Mouse (Mus musculus) ES-Bruce4 (cell line): ENCODE measurements at regions not wholly inside any gene's neighbourhood (a gene's known extent, or its start where the extent isn't known, plus 50 kb on each side); places are given as distances from the start of the nearest gene placed in this dataset.

Experiments used
- H3K27ac ChIP-seq: 2 replicates; pipeline ENCODE4 v1.5.1; 2012; ENCODE audit warnings: low read length, inconsistent platforms; ENCODE audit not compliant: insufficient read depth
- H3K27me3 ChIP-seq: 2 replicates; pipeline ENCODE4 v1.6.1; 2012; ENCODE audit warnings: mild to moderate bottlenecking, low read length, inconsistent platforms; ENCODE audit not compliant: control insufficient read depth, poor library complexity, insufficient read depth, severe bottlenecking
- H3K36me3 ChIP-seq: 2 replicates; pipeline ENCODE4 v1.6.1; 2012; ENCODE audit warnings: inconsistent platforms, mild to moderate bottlenecking, low read length, moderate library complexity; ENCODE audit not compliant: control insufficient read depth, poor library complexity, insufficient read depth, severe bottlenecking
- H3K4me1 ChIP-seq: one replicate; pipeline ENCODE4 v1.8.1; 2011; ENCODE audit warnings: low read length; ENCODE audit not compliant: control insufficient read depth, insufficient read depth
- H3K4me3 ChIP-seq: 2 replicates; pipeline ENCODE4 v1.5.1; 2011; ENCODE audit warnings: low read depth, mild to moderate bottlenecking, low read length
- H3K9ac ChIP-seq: 2 replicates; pipeline ENCODE4 v1.6.1; 2012; ENCODE audit warnings: low read depth, mild to moderate bottlenecking, inconsistent platforms; ENCODE audit not compliant: poor library complexity, severe bottlenecking
- H3K9me3 ChIP-seq: replicated peaks from 2 replicates; pipeline ENCODE4 v1.6.1; 2012; ENCODE audit warnings: mild to moderate bottlenecking, low read length, inconsistent platforms; ENCODE audit not compliant: control insufficient read depth, poor library complexity, insufficient read depth, severe bottlenecking
- CTCF ChIP-seq: IDR thresholded peaks from one replicate; pipeline ENCODE4 v1.8.1; 2011; ENCODE audit warnings: low read depth, low read length
- EP300 ChIP-seq: IDR thresholded peaks from 2 replicates; pipeline ENCODE4 v1.6.1; 2011; ENCODE audit warnings: low read depth, low read length; ENCODE audit not compliant: insufficient read depth
- POLR2A ChIP-seq: IDR thresholded peaks from one replicate; pipeline ENCODE4 v1.8.1; 2011; ENCODE audit warnings: low read length; ENCODE audit not compliant: insufficient read depth

GRCm38 (mm10) chr2:101080231-101080630 lies 544.3 kb upstream of the Rag2 start:
- H3K9me3 ChIP-seq: no peaks in the 10 kb centered on the region
- TF ChIP-seq CTCF (no peak), POLR2A (no peak), EP300 (no peak)
- H3K9ac ChIP-seq: no peak overlapping the region
- H3K4me1 ChIP-seq: no peaks in the 10 kb centered on the region
- no peaks in the 10 kb centered on the region for H3K36me3 ChIP-seq
- H3K4me3 ChIP-seq: no peak overlapping the region
- no peaks in the 10 kb centered on the region for H3K27me3 ChIP-seq
- H3K27ac ChIP-seq: no peak overlapping the region

GRCm38 (mm10) chr2:101083813-101084212 lies 540.7 kb upstream of the Rag2 start:
- H3K36me3 ChIP-seq: no peaks in the 10 kb centered on the region
- H3K9ac ChIP-seq: no peak overlapping the region
- H3K27ac ChIP-seq: no peak overlapping the region
- no peak overlapping the region for H3K4me3 ChIP-seq
- TF ChIP-seq CTCF (no peak), EP300 (no peak), POLR2A (no peak)
- no peaks in the 10 kb centered on the region for H3K4me1 ChIP-seq
- no peaks in the 10 kb centered on the region for H3K9me3 ChIP-seq
- H3K27me3 ChIP-seq: no peaks in the 10 kb centered on the region

DNA sequence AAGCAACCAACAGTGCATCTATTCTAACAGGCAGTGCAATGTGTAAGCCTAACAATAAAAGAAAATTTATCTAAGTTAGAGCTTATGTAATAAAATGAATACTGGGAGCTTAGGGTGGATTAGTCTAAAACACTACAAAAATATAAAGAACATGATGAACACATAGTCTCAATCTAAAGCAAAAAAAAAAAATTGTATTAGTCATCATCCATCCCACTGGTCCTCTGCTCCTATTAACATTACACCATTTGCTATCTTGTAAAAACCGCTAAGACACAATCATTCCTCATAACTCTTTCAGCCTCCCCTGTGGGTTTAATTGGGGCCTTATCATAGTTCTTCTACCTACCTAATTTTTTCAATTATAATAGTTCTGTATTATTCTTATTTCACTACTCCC lies 539.9 kb upstream of the Rag2 start:
- TF ChIP-seq POLR2A (no peak), CTCF (no peak), EP300 (no peak)
- H3K4me1 ChIP-seq: no peaks in the 10 kb centered on the region
- H3K36me3 ChIP-seq: no peaks in the 10 kb centered on the region
- H3K27me3 ChIP-seq: no peaks in the 10 kb centered on the region
- no peak overlapping the region for H3K9ac ChIP-seq
- no peaks in the 10 kb centered on the region for H3K9me3 ChIP-seq
- no peak overlapping the region for H3K4me3 ChIP-seq
- no peak overlapping the region for H3K27ac ChIP-seq

DNA sequence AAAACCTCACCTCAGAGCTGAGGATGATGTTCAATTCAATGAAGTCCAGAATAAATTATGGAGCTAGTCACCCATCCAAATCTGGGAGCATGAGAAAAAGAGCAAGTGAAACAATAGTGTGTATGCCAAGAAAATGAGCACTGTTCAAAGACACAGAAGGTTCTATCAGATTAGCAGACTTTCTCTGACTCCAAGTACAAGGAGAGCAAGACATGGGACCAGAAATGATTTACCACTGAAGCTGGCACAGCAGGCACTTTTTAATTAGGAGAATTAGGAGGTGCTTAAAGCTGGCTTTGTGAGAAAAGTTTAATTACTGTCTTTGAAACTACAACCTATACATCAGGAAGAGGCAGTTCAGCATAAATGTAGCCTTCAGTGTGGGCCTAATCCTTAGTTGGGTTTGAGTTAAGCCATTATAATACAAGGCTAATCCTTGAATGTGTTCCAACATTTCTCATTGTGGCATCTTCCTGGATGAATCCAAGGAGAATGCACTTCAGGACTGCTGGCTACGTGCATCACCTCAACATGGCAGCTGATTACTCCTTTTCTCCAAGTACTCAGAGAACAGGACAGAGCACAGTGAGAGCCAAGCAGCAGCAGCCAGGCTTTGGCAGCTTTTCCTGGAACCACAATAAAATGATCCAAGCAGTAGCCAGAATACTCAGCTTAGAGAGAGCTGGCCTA lies 517.2 kb upstream of the Rag2 start:
- Histone ChIP-seq H3K4me3 (no peak overlapping the region), H3K27ac (no peak overlapping the region)

DNA sequence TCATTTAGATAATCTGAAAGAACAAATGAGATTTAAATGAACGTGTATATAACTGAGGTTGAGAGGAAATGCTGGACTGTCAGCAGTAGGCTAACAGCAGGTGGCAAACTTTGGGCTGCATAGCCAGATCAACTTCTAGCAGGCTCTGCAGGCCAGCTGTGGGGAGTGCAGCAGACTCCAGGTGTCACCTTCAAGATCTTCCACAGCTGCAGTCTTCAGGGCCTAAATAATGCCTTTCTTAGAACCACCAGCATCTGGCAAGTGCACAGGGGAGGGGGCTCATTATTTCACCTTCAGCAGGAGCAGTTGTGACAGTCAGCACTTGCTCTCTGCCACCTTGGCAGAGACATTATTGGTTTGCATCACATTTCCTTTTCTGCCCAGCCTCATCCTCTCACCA lies 487.7 kb upstream of the Rag2 start:
- Histone ChIP-seq H3K36me3 (no peaks in the 10 kb centered on the region), H3K9me3 (no peaks in the 10 kb centered on the region), H3K4me3 (no peak overlapping the region), H3K27me3 (no peaks in the 10 kb centered on the region; the same call in 1 of the 2 replicates), H3K4me1 (no peaks in the 10 kb centered on the region), H3K27ac (no peak overlapping the region), H3K9ac (no peak overlapping the region)
- TF ChIP-seq EP300 (no peak), POLR2A (no peak), CTCF (no peak)

More for the DNA sequence above, 517.2 kb upstream of the Rag2 start:
- Histone ChIP-seq H3K27me3 (no peaks in the 10 kb centered on the region), H3K9me3 (no peaks in the 10 kb centered on the region), H3K4me1 (no peaks in the 10 kb centered on the region), H3K9ac (no peak overlapping the region), H3K36me3 (no peaks in the 10 kb centered on the region)
- TF ChIP-seq EP300 (no peak), POLR2A (no peak)

GRCm38 (mm10) chr2:101139931-101140330 lies 484.6 kb upstream of the Rag2 start:
- no peaks in the 10 kb centered on the region for H3K9me3 ChIP-seq
- H3K27me3 ChIP-seq: no peaks in the 10 kb centered on the region; the same call in 1 of the 2 replicates
- H3K4me1 ChIP-seq: no peaks in the 10 kb centered on the region
- TF ChIP-seq CTCF: no peak
- TF ChIP-seq POLR2A: no peak
- no peak for TF ChIP-seq EP300
- H3K9ac ChIP-seq: no peak overlapping the region
- H3K4me3 ChIP-seq: no peak overlapping the region
- H3K36me3 ChIP-seq: no peaks in the 10 kb centered on the region
- no peak overlapping the region for H3K27ac ChIP-seq
